Mouse (Mus musculus) liver, embryonic 14.5 days (tissue): ENCODE results near the gene Gtf2i. TPM values are rescaled to one million over a fixed set of nuclear protein-coding genes. Genes with fewer than 3 reads are reported as not detected.

ENCODE experiments used
- ATAC-seq: fragments of 200-750 bp; cut with Nextera tagmentation; 2 replicates; pipeline ENCODE4 v1.8.0; 2017; ENCODE audit warnings: moderate number of reproducible peaks, mild to moderate bottlenecking, moderate library complexity; ENCODE audit not compliant: insufficient read depth
- DNase-seq, 3 experiments: peaks; one replicate each; pipeline ENCODE4 v3.0.0-alpha.2; 2012 to 2013; ENCODE audit warnings: low read depth in 3 of 3, low spot score in 3 of 3
- H3K27ac ChIP-seq: fragments of 300-500 bp; sonication (generic); 2 replicates; pipeline ENCODE4 v1.5.1; 2014; ENCODE audit warnings: moderate library complexity, mild to moderate bottlenecking, control low read depth, inconsistent platforms
- H3K27me3 ChIP-seq: fragments of 300-500 bp; sonication (generic); 2 replicates; pipeline ENCODE4 v1.6.1; 2014; ENCODE audit warnings: mild to moderate bottlenecking, low read length, moderate library complexity; ENCODE audit not compliant: control insufficient read depth, insufficient read depth
- H3K36me3 ChIP-seq: fragments of 300-500 bp; sonication (generic); replicated peaks from 2 replicates; pipeline ENCODE4 v1.6.1; 2014; ENCODE audit warnings: low read depth; ENCODE audit not compliant: control insufficient read depth, insufficient read depth
- H3K4me1 ChIP-seq, 2 experiments: fragments of 200-500 bp in 1 of 2; fragments of 300-500 bp in 1 of 2; sonication (generic) in 1 of 2; replicated peaks; 2 replicates each; pipeline ENCODE4 v1.6.1; 2012 to 2014; ENCODE audit warnings: antibody characterized with exemption in 1 of 2, inconsistent platforms in 1 of 2, low read length in 1 of 2; ENCODE audit not compliant: control insufficient read depth in 2 of 2, insufficient read depth in 2 of 2
- H3K4me2 ChIP-seq: fragments of 300-500 bp; sonication (generic); 2 replicates; pipeline ENCODE4 v1.6.1; 2014; ENCODE audit warnings: low read depth, mild to moderate bottlenecking, control low read depth, moderate library complexity
- H3K4me3 ChIP-seq, 2 experiments: fragments of 200-500 bp in 1 of 2; fragments of 300-500 bp in 1 of 2; sonication (generic) in 1 of 2; 2 replicates each; pipeline ENCODE4 v1.5.1; 2012 to 2014; ENCODE audit warnings: low read depth in 2 of 2, low read length in 2 of 2, mild to moderate bottlenecking in 2 of 2, control low read depth in 1 of 2, inconsistent platforms in 1 of 2, moderate library complexity in 1 of 2; ENCODE audit not compliant: insufficient read depth in 1 of 2
- H3K9ac ChIP-seq: fragments of 300-500 bp; sonication (generic); replicated peaks from 2 replicates; pipeline ENCODE4 v1.6.1; 2014; ENCODE audit warnings: mild to moderate bottlenecking, control low read depth, moderate library complexity
- H3K9me3 ChIP-seq: fragments of 300-500 bp; sonication (generic); 2 replicates; pipeline ENCODE4 v1.6.1; 2016; ENCODE audit warnings: low read length, mixed read lengths; ENCODE audit not compliant: control insufficient read depth
- CTCF ChIP-seq: IDR thresholded peaks from 2 replicates; pipeline ENCODE4 v1.5.1; 2016; ENCODE audit warnings: antibody characterized with exemption, low read depth, control low read depth
- EP300 ChIP-seq: IDR thresholded peaks from 2 replicates; pipeline ENCODE4 v1.6.1; 2016; ENCODE audit warnings: antibody characterized with exemption, low read depth
- whole genome bisulfite sequencing: fragments of 180-500 bp; shearing (Covaris S2); extraction: QIAGEN DNeasy Blood & Tissue Kit; methylation state at CpG from one replicate; pipeline ENCODE4 v1.1.7; 2014; ENCODE audit not compliant: insufficient replicate concordance; 5-methylcytosine and 5-hydroxymethylcytosine counted together
- polyA plus RNA-seq, 2 experiments: library from polyadenylated mRNA; depleted of rRNA in 1 of 2; stranded (reverse) in 1 of 2; unstranded in 1 of 2; fragments of >200 nt; fragmentation: Nextera tagmentation in 1 of 2; extraction: Ambion mirVana in 1 of 2; gene quantifications; 2 replicates each; pipeline versions ENCODE4 v1.2.1 to v1.2.3; 2012 to 2014

Gene Gtf2i
- polyA plus RNA-seq, 2 experiments, result 26.1 to 26.5 TPM

- no peaks in the 10 kb centered on the region for H3K36me3 ChIP-seq
- TF ChIP-seq CTCF, result no peak
- no peak for TF ChIP-seq EP300
- DNase-seq (no peak), ATAC-seq (no peak)
- no peaks in the 10 kb centered on the region for H3K9me3 ChIP-seq
- H3K4me3 ChIP-seq, result no peak overlapping the region
- H3K4me2 ChIP-seq, result no peak overlapping the region
- no peak overlapping the region for H3K9ac ChIP-seq
- H3K27me3 ChIP-seq, result no peaks in the 10 kb centered on the region
- WGBS, result 65% methylated on average over 8 of the region's 8 CpGs
- H3K4me1 ChIP-seq, result peaks cover 2 to 10% of the 10 kb centered on the region in 2 experiments; a peak in 3 of 4 replicates
- no peak overlapping the region for H3K27ac ChIP-seq
Measured at GRCm38 (mm10) chr5:134332743-134333142, 18.2 kb upstream of the Gtf2i start.

- ATAC-seq (no peak), DNase-seq (no peak)
- no peak for TF ChIP-seq EP300
- TF ChIP-seq CTCF, result no peak
- no peak overlapping the region for H3K4me2 ChIP-seq
- H3K4me3 ChIP-seq, result no peak overlapping the region
- peaks cover 5 to 21% of the 10 kb centered on the region in 2 experiments for H3K4me1 ChIP-seq
- no peaks in the 10 kb centered on the region for H3K9me3 ChIP-seq
- H3K27me3 ChIP-seq, result no peaks in the 10 kb centered on the region
- no peaks in the 10 kb centered on the region for H3K36me3 ChIP-seq
- H3K27ac ChIP-seq, result no peak overlapping the region
- WGBS, result 81% methylated on average over 2 of the region's 2 CpGs
- H3K9ac ChIP-seq, result no peak overlapping the region
Measured at GRCm38 (mm10) chr5:134330082-134330481, 15.5 kb upstream of the Gtf2i start.

- ATAC-seq (no peak), DNase-seq (no peak)
- no peak overlapping the region for H3K9ac ChIP-seq
- no peaks in the 10 kb centered on the region for H3K9me3 ChIP-seq
- WGBS, result 60% methylated on average over 4 of the region's 4 CpGs
- no peak overlapping the region for H3K4me3 ChIP-seq
- H3K27me3 ChIP-seq, result no peaks in the 10 kb centered on the region
- no peaks in the 10 kb centered on the region for H3K36me3 ChIP-seq
- H3K4me2 ChIP-seq, result no peak overlapping the region
- H3K27ac ChIP-seq, result no peak overlapping the region
- H3K4me1 ChIP-seq, result peaks cover 5 to 21% of the 10 kb centered on the region in 2 experiments
- no peak for TF ChIP-seq EP300
- no peak for TF ChIP-seq CTCF
Measured at GRCm38 (mm10) chr5:134329311-134329710, 14.8 kb upstream of the Gtf2i start.

- Histone ChIP-seq H3K9me3 (no peaks in the 10 kb centered on the region), H3K4me1 (peaks cover 5 to 21% of the 10 kb centered on the region in 2 experiments), H3K27me3 (no peaks in the 10 kb centered on the region), H3K27ac (no peak overlapping the region), H3K4me3 (no peak overlapping the region), H3K9ac (no peak overlapping the region; the same call in 1 of the 2 replicates), H3K36me3 (no peaks in the 10 kb centered on the region), H3K4me2 (no peak overlapping the region)
- TF ChIP-seq CTCF (no peak), EP300 (peak; percentile 32)
- peak in 2 of 3 experiments; percentile 20 to 34 for DNase-seq
- peak; percentile 83 for ATAC-seq
- WGBS, result 28% methylated on average over 6 of the region's 6 CpGs
Measured at GRCm38 (mm10) chr5:134328482-134329001, 14.0 kb upstream of the Gtf2i start.

GRCm38 (mm10) chr5:134325856-134326566 is 11.5 kb upstream of the Gtf2i start:
- peak in 1 of 3 experiments; percentile 29 for DNase-seq
- H3K4me3 ChIP-seq, result no peak overlapping the region
- no peak overlapping the region; the same call in 1 of the 2 replicates for H3K9ac ChIP-seq
- ATAC-seq, result no peak
- no peaks in the 10 kb centered on the region for H3K27me3 ChIP-seq
- no peaks in the 10 kb centered on the region for H3K9me3 ChIP-seq
- H3K4me2 ChIP-seq, result peak overlapping the region; percentile 15; the same call in 1 of the 2 replicates
- peaks cover 3 to 22% of the 10 kb centered on the region in 2 experiments for H3K4me1 ChIP-seq
- WGBS, result 29% methylated on average over 13 of the region's 13 CpGs
- TF ChIP-seq CTCF (no peak), EP300 (no peak)
- H3K36me3 ChIP-seq, result no peaks in the 10 kb centered on the region
- peak overlapping the region; percentile 31; the same call in 1 of the 2 replicates for H3K27ac ChIP-seq
